Mouse (Mus musculus): ENCODE results near the gene Tmem86a.
"Not testable (repeated sequence)": the region's sequence is repeated elsewhere in the genome, so short reads cannot be mapped to it uniquely, and the experiment has no call there.

Tmem86a gene

GRCm38 (mm10) chr7:47050366-47050765 is at the start of gene Tmem86a:
TSS of gene Tmem86a (plus strand) at chr7:47050601.
- DNase-seq (ENCODE audit: low read depth, low spot score), result peak; percentile 96

- DNase-seq (ENCODE audit: low read depth, low spot score), result no peak
Measured at GRCm38 (mm10) chr7:47000644-47000983, 49.8 kb upstream of the Tmem86a start.

- DNase-seq (ENCODE audit: low read depth, low spot score), result no peak
Measured at GRCm38 (mm10) chr7:47001125-47001899, 49.1 kb upstream of the Tmem86a start.

GRCm38 (mm10) chr7:47001900-47002275 is 48.5 kb upstream of the Tmem86a start:
- no peak for DNase-seq (ENCODE audit: low read depth, low spot score)

GRCm38 (mm10) chr7:47003411-47004115 is 46.8 kb upstream of the Tmem86a start:
- DNase-seq (ENCODE audit: low read depth, low spot score), result no peak

- DNase-seq (ENCODE audit: low read depth, low spot score), result peak; percentile 66
Measured at GRCm38 (mm10) chr7:47007109-47007780, 43.2 kb upstream of the Tmem86a start.

- DNase-seq (ENCODE audit: low read depth, low spot score), result no peak
Measured at GRCm38 (mm10) chr7:47007818-47008167, 42.6 kb upstream of the Tmem86a start.

- peak; percentile 100 for DNase-seq (ENCODE audit: low read depth, low spot score)
Measured at GRCm38 (mm10) chr7:47008168-47008993, 42.0 kb upstream of the Tmem86a start, which contains the start of gene Spty2d1. TSS of gene Spty2d1 (minus strand) at chr7:47008411.

- peak; percentile 44 for DNase-seq (ENCODE audit: low read depth, low spot score)
Measured at GRCm38 (mm10) chr7:47013131-47013767, 37.2 kb upstream of the Tmem86a start.

- no peak for DNase-seq (ENCODE audit: low read depth, low spot score)
Measured at GRCm38 (mm10) chr7:47014564-47015389, 35.6 kb upstream of the Tmem86a start.

- peak; percentile 82 for DNase-seq (ENCODE audit: low read depth, low spot score)
Measured at GRCm38 (mm10) chr7:47015390-47016065, 34.9 kb upstream of the Tmem86a start.

- DNase-seq (ENCODE audit: low read depth, low spot score), result no peak
Measured at GRCm38 (mm10) chr7:47016602-47017001, 33.8 kb upstream of the Tmem86a start.

- no peak for DNase-seq (ENCODE audit: low read depth, low spot score)
Measured at GRCm38 (mm10) chr7:47017146-47017545, 33.3 kb upstream of the Tmem86a start.

GRCm38 (mm10) chr7:47019641-47020040 is 30.8 kb upstream of the Tmem86a start:
- no peak for DNase-seq (ENCODE audit: low read depth, low spot score)

- no peak for DNase-seq (ENCODE audit: low read depth, low spot score)
Measured at GRCm38 (mm10) chr7:47020956-47021355, 29.4 kb upstream of the Tmem86a start.

GRCm38 (mm10) chr7:47022482-47022881 is 27.9 kb upstream of the Tmem86a start:
- DNase-seq (ENCODE audit: low read depth, low spot score), result peak; percentile 90

- DNase-seq (ENCODE audit: low read depth, low spot score), result peak; percentile 84
Measured at GRCm38 (mm10) chr7:47023530-47023929, 26.9 kb upstream of the Tmem86a start.

- DNase-seq (ENCODE audit: low read depth, low spot score), result no peak
Measured at GRCm38 (mm10) chr7:47024454-47024853, 25.9 kb upstream of the Tmem86a start.

- DNase-seq (ENCODE audit: low read depth, low spot score), result no peak
Measured at GRCm38 (mm10) chr7:47025429-47025828, 25.0 kb upstream of the Tmem86a start.

GRCm38 (mm10) chr7:47026899-47027298 is 23.5 kb upstream of the Tmem86a start:
- DNase-seq (ENCODE audit: low read depth, low spot score), result not testable (repeated sequence)
